Mouse (Mus musculus) liver, adult 2 months (tissue): ENCODE measurements at regions not wholly inside any gene's neighbourhood (a gene's known extent, or its start where the extent isn't known, plus 50 kb on each side); places are given as distances from the start of the nearest gene placed in this dataset.

Experiments used
- CTCF ChIP-seq: fragments of 200-500 bp; IDR thresholded peaks from 2 replicates; pipeline ENCODE4 v1.5.1; 2011; ENCODE audit warnings: low read depth, low read length, control low read depth
- POLR2A ChIP-seq: fragments of 200-500 bp; IDR thresholded peaks from 2 replicates; pipeline ENCODE4 v1.6.1; 2011; ENCODE audit warnings: low read length, control low read depth; ENCODE audit not compliant: insufficient read depth; ENCODE audit errors: extremely low read depth

DNA sequence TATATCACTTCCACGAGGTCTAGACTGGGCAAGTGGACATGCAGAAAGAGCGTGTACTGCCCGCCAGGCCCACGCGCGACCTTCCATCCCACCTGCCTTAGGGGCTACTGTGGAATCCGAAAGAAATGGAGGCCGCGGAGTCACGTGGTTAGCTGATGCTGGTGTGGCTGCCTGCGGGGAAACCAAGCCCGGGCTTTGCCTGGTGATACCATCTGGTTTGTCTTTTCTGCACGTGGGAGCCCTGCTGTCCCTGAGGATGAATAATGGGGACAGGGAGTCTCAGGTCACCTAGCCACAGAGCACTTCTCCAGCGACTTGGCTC, 86.2 kb downstream of the 2410131K14Rik start:
- TF ChIP-seq POLR2A (no peak), CTCF (no peak)
